Mouse (Mus musculus): ENCODE data around the gene Zfp653.

GRCm38 (mm10) chr9:22058011-22058424 lies 13.2 kb downstream of the Zfp653 start:
- TF ChIP-seq CTCF (IDR thresholded peaks at IDR 0.05; ENCODE audit: control insufficient read depth, insufficient read depth, insufficient read length) (no peak), MAX (IDR thresholded peaks at IDR 0.05) (no peak), MYOD1 (IDR thresholded peaks at IDR 0.05; ENCODE audit: control insufficient read depth, insufficient read length, low read depth) (peak; percentile 39), CEBPB (IDR thresholded peaks at IDR 0.05; ENCODE audit: low read depth) (no peak)

Data from C2C12 (cell line).